30 mouse cellular contexts compared by ENCODE assay signal in genomic region chr13:115020727-115021126, GRCm38 (mm10).
DNase-seq lines count a peak whose midpoint lies in the region; ATAC-seq lines count a peak whose summit lies in the region.
"Had no signal": no experiment of that assay in that cellular context is flagged by ENCODE, and none has a peak within 500 bp of the region (broad histone marks: within the 10 kb centered on the region; RNA-seq: fewer than 3 reads in every experiment).

No protein-coding gene starts in this region.

- H3K27ac ChIP-seq in heart, embryonic 13.5 days (replicated peaks), result peak overlapping the region; percentile 95
- H3K27ac ChIP-seq in midbrain, embryonic 11.5 days (ENCODE audit: low read depth, low read length), result no peak overlapping the region
- no peak overlapping the region for H3K27ac ChIP-seq in midbrain, embryonic 15.5 days
- H3K27ac ChIP-seq: embryonic facial prominence, embryonic 10.5 days; embryonic facial prominence, embryonic 15.5 days; forebrain, embryonic 12.5 days; layer of hippocampus, adult 2 months; left cerebral cortex, adult 2 months; limb, embryonic 12.5 days; liver, embryonic 15.5 days; lung, embryonic 15.5 days; stomach, postnatal 0 days had no signal

- WGBS in heart, embryonic 13.5 days, result 67% methylated on average over 4 of the region's 4 CpGs
- WGBS in midbrain, embryonic 11.5 days, result 96% methylated on average over 4 of the region's 4 CpGs
- 91% methylated on average over 4 of the region's 4 CpGs for WGBS in midbrain, embryonic 15.5 days

- intact Hi-C loops in heart, postnatal 25 days (cut with DNase I), result loop anchor here (5.0 kb wide), 1 partner anchor 37 kb away; no protein-coding TSS in a partner anchor

- no peak for ATAC-seq in heart, embryonic 13.5 days (ENCODE audit: extremely low read depth, insufficient number of reproducible peaks, low FRiP score, low TSS enrichment)
- ATAC-seq in midbrain, embryonic 11.5 days (ENCODE audit: low FRiP score), result no peak
- no peak for ATAC-seq in midbrain, embryonic 15.5 days (replicated peaks)
- peak; percentile 60 for ATAC-seq in megakaryocyte, adult 5-6 weeks (ENCODE audit: poor library complexity, severe bottlenecking)
- no peak for ATAC-seq in megakaryocyte-erythroid progenitor cell, adult 5-6 weeks (replicated peaks; ENCODE audit: low FRiP score, low TSS enrichment, poor library complexity, severe bottlenecking)
- ATAC-seq: CD4-positive, CD25-positive, alpha-beta regulatory T cell, adult 4 months; forebrain, postnatal 0 days; hindbrain, embryonic 16.5 days had no signal

- H3K36me3 ChIP-seq in heart, embryonic 13.5 days, result no peaks in the 10 kb centered on the region
- H3K36me3 ChIP-seq in midbrain, embryonic 11.5 days (ENCODE audit: control insufficient read depth, insufficient read depth, low read length), result no peaks in the 10 kb centered on the region
- H3K36me3 ChIP-seq in midbrain, embryonic 15.5 days (replicated peaks), result no peaks in the 10 kb centered on the region
- H3K36me3 ChIP-seq: embryonic facial prominence, embryonic 10.5 days; embryonic facial prominence, embryonic 15.5 days; forebrain, embryonic 12.5 days; limb, embryonic 12.5 days; liver, embryonic 15.5 days; lung, embryonic 15.5 days had no signal

- peaks cover 75% of the 10 kb centered on the region for H3K4me1 ChIP-seq in heart, embryonic 13.5 days
- no peaks in the 10 kb centered on the region for H3K4me1 ChIP-seq in midbrain, embryonic 11.5 days (ENCODE audit: control insufficient read depth, insufficient read depth, low read length)
- no peaks in the 10 kb centered on the region for H3K4me1 ChIP-seq in midbrain, embryonic 15.5 days
- H3K4me1 ChIP-seq: embryonic facial prominence, embryonic 10.5 days; embryonic facial prominence, embryonic 15.5 days; forebrain, embryonic 12.5 days; limb, embryonic 12.5 days; liver, embryonic 15.5 days; lung, embryonic 15.5 days; megakaryocyte, embryonic 14.5 days had no signal

- no peak for DNase-seq in heart, postnatal 25 days (ENCODE audit: low spot score)
- peak; percentile 12 for DNase-seq in midbrain, embryonic 11.5 days (ENCODE audit: low spot score, missing footprints)
- DNase-seq in cerebellum, adult 11-12 months, result no peak
- DNase-seq: adrenal gland, postnatal 25 days; cerebellum, adult 18-20 months; cerebellum, postnatal 10 days; forebrain, postnatal 0 days; gastrocnemius, postnatal 10 days; kidney, adult 2 months; kidney, postnatal 36 days; midbrain, embryonic 14.5 days; right cerebral cortex, adult 18-20 months; spleen, adult 18-20 months; thymus, postnatal 4 days had no signal

- H3K4me3 ChIP-seq in heart, embryonic 13.5 days, result no peak overlapping the region
- H3K4me3 ChIP-seq in midbrain, embryonic 11.5 days (ENCODE audit: low read depth, low read length), result no peak overlapping the region
- no peak overlapping the region for H3K4me3 ChIP-seq in midbrain, embryonic 15.5 days
- H3K4me3 ChIP-seq: embryonic facial prominence, embryonic 10.5 days; embryonic facial prominence, embryonic 15.5 days; forebrain, embryonic 12.5 days; layer of hippocampus, adult 2 months; left cerebral cortex, adult 2 months; limb, embryonic 12.5 days; liver, embryonic 15.5 days; lung, embryonic 15.5 days; megakaryocyte, embryonic 14.5 days had no signal

- no peak overlapping the region for H3K4me2 ChIP-seq in heart, embryonic 13.5 days
- no peak overlapping the region for H3K4me2 ChIP-seq in midbrain, embryonic 11.5 days
- no peak overlapping the region for H3K4me2 ChIP-seq in midbrain, embryonic 15.5 days
- H3K4me2 ChIP-seq: embryonic facial prominence, embryonic 15.5 days; forebrain, embryonic 12.5 days; limb, embryonic 12.5 days; liver, embryonic 15.5 days; lung, embryonic 15.5 days had no signal

- no peak overlapping the region for H3K9ac ChIP-seq in heart, embryonic 13.5 days
- H3K9ac ChIP-seq in midbrain, embryonic 11.5 days (ENCODE audit: low read length), result no peak overlapping the region
- H3K9ac ChIP-seq in midbrain, embryonic 15.5 days, result no peak overlapping the region
- H3K9ac ChIP-seq: embryonic facial prominence, embryonic 15.5 days; forebrain, embryonic 12.5 days; forebrain, postnatal 0 days; limb, embryonic 12.5 days; liver, embryonic 15.5 days; lung, embryonic 15.5 days had no signal

- no peaks in the 10 kb centered on the region for H3K9me3 ChIP-seq in heart, embryonic 13.5 days
- H3K9me3 ChIP-seq in midbrain, embryonic 11.5 days (ENCODE audit: control insufficient read depth, low read length), result no peaks in the 10 kb centered on the region
- no peaks in the 10 kb centered on the region for H3K9me3 ChIP-seq in midbrain, embryonic 15.5 days
- H3K9me3 ChIP-seq: embryonic facial prominence, embryonic 10.5 days; embryonic facial prominence, embryonic 15.5 days; forebrain, embryonic 12.5 days; limb, embryonic 12.5 days; liver, embryonic 15.5 days; lung, embryonic 15.5 days; megakaryocyte, embryonic 14.5 days had no signal

- no peaks in the 10 kb centered on the region for H3K27me3 ChIP-seq in heart, embryonic 13.5 days (replicated peaks)
- no peaks in the 10 kb centered on the region for H3K27me3 ChIP-seq in midbrain, embryonic 11.5 days (ENCODE audit: control insufficient read depth, insufficient read depth, low read length)
- no peaks in the 10 kb centered on the region for H3K27me3 ChIP-seq in midbrain, embryonic 15.5 days (replicated peaks)
- H3K27me3 ChIP-seq: embryonic facial prominence, embryonic 15.5 days; forebrain, embryonic 12.5 days; limb, embryonic 12.5 days; liver, embryonic 15.5 days; lung, embryonic 15.5 days; megakaryocyte, embryonic 14.5 days had no signal
